Mouse (Mus musculus) liver, adult 2 months (tissue): ENCODE measurements around the gene Atpaf2.

Source experiments
- CTCF ChIP-seq: fragments of 200-500 bp; IDR thresholded peaks from 2 replicates; pipeline ENCODE4 v1.5.1; 2011; ENCODE audit warnings: low read depth, low read length, control low read depth
- POLR2A ChIP-seq: fragments of 200-500 bp; IDR thresholded peaks from 2 replicates; pipeline ENCODE4 v1.6.1; 2011; ENCODE audit warnings: low read length, control low read depth; ENCODE audit not compliant: insufficient read depth; ENCODE audit errors: extremely low read depth

GRCm38 (mm10) chr11:60355952-60356351 lies 62.3 kb downstream of the Atpaf2 start:
- TF ChIP-seq CTCF (no peak), POLR2A (no peak)
